Mouse (Mus musculus): ENCODE data around the gene Gstt4.
A peak's percentile ranks its signal among the peaks of the same experiment; 100 is the strongest.
"Not testable (repeated sequence)": the region's sequence is repeated elsewhere in the genome, so short reads cannot be mapped to it uniquely, and the experiment has no call there.

Gstt4 gene

GRCm38 (mm10) chr10:75822443-75822842 lies at the start of gene Gstt4:
Gene Gstt4 (minus strand): TSS chr10:75822543.
- no peak for DNase-seq (ENCODE audit: low spot score)

DNA sequence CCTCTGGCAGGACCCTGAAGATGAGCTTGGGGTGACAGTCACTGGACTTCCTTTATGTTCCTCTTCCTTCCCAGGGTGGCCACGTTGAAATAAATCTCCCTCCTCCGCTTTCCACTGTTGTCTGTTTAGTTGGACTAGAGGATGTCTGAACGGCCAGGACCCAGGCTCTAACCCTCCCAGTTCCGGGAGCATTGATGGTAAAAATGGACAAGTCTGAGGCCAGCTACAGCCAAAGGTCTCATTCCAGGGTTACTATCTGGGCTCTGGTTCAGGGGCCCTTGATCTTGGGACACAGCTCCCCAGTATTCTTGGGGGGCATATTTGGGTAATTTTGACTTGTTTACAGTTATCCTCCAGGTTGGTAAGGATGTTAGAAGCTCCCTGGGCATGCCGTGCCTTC lies 39.2 kb upstream of the Gstt4 start:
- no peak for DNase-seq (ENCODE audit: low spot score)

DNA sequence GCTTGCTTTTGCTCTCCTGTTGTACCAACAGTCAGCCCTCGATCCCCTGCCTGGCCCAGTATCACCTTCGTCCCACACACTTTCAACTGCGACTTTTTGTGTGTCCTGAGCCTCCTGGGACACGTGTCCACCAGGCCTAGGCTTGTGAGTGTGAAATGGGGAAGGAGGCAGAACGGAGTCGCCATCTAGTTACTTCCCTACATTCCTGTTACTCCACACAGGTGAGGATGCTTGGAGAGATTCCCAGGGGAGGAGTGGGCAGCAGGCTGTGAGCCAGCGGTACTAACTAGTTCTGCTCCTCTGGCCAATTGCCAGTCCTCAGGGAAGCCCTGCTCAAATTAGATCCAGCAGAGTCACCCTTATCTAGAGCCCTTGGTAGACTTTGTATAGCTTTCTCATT lies 38.4 kb upstream of the Gstt4 start:
- no peak for DNase-seq (ENCODE audit: low spot score)

DNA sequence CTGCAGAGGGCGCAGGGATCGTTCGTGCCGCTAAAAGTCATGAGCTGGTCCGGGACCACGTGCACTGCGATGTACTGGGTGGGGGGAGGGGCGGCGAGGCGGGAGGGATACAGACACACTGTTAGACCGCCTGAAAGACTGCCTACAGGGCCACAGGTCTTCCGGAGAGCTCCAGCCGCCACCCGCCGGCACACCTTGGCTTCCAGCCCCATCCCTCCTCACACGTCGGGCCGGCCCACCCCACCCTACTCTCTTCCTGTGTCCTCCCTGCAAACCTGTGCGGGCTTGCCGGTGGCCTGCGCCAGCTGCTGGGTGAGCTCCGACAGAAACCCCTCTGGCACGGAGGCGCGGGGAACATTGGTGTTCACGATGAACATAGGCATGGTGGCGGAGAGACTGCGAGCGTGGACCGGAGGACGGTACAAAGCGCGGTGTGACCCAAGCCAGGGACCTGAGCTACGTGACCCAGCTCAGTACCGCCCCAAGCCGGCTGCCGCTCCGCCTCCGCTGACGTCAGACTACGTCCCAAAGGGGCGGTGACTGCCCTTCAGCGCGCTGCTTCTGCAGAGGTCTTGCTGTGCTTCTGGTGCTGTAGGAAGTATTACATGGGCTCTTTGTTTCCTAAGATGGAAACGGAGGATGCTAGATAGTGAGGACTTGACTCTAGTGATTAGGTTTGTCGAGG lies 37.6 kb upstream of the Gstt4 start, which contains the start of gene Mif:
TSS of gene Mif (minus strand) at position 455 of the 685 bp plus-strand sequence.
- peak; percentile 79 for DNase-seq (ENCODE audit: low spot score)

- DNase-seq (ENCODE audit: low spot score): no peak
These were observed 36.9 kb upstream of the Gstt4 start for GRCm38 (mm10) chr10:75859107-75859746.

DNA sequence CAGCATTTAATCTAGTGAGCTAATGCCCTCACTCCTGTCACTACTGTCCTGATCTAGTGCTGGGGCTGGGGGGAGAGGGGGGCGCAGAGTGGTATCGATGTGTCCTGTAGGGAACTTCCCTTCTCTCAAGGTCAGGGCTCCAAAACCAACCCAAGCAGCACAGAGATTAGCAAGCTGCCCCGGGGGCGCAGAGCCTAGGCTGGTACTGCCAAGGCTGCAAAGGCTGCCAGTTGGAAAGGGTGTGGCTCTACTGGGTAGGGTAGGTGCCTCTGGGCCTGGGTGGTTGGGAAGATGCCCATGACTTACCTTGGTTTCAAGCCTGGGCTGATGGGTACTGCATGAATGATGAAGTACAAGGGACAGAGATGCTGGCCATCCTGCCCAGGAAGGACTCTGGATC lies 35.3 kb upstream of the Gstt4 start:
- no peak for DNase-seq (ENCODE audit: low spot score)

GRCm38 (mm10) chr10:75856976-75857375 lies 34.6 kb upstream of the Gstt4 start:
- DNase-seq (ENCODE audit: low spot score): no peak

DNA sequence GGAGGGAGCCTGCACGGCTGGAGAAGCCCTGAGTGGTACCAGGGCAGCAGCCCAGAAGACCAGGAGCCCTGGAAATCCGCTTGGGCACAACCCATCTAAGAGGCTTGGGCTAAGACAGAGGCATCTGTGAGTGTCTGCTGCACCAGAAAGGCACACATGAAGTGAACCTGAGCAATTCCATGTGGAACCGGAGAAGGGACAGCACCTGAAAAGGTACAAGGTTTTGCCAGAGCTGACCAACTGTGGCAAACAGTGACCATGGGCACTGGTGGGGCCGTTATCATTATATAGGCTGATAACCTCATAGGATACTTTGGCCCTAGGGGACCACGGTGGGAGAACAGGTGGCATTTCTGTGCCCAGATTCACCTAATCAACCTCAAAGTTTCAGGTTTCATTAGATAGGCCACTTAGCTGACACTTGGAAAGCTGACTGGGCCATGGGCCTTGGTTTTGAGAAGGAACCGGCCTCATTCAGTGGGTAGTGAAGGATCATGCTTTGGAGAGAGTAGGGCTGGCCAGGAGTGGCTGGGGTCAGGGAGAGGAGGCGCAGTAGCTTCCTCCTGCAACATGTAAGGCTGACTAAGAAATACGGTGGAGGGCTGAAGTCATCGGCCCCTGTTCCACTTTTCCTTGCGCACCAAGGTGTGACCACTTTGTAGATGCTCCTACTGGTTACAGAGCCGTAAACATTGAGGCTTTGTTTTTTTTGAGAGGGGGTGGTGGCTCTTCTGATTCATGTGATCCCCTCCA lies 34.0 kb upstream of the Gstt4 start:
- DNase-seq (ENCODE audit: low spot score): no peak

- no peak for DNase-seq (ENCODE audit: low spot score)
These were observed 33.2 kb upstream of the Gstt4 start for GRCm38 (mm10) chr10:75855416-75855981.

GRCm38 (mm10) chr10:75854791-75855190 lies 32.4 kb upstream of the Gstt4 start:
- no peak for DNase-seq (ENCODE audit: low spot score)

- DNase-seq (ENCODE audit: low spot score): no peak
These were observed 31.8 kb upstream of the Gstt4 start for GRCm38 (mm10) chr10:75854096-75854495.

DNA sequence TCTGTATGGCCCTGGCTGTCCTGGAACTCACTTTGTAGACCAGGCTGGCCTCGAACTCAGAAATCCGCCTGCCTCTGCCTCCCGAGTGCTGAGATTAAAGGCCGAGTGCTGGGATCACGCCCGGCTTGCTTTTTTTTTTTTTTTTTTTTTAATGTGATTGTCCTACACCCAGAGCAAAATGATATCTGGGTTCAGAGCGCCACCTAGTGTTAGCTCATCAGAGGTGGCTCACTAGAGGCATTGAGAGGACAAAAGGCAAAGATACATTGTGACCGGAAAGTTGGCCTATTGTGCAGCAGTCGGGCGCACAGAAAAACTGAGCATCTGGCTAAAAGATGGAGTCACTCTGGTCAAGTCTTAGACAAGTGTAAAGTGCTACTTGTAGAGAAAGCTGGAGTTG lies 31.1 kb upstream of the Gstt4 start:
- peak; percentile 77 for DNase-seq (ENCODE audit: low spot score)

DNA sequence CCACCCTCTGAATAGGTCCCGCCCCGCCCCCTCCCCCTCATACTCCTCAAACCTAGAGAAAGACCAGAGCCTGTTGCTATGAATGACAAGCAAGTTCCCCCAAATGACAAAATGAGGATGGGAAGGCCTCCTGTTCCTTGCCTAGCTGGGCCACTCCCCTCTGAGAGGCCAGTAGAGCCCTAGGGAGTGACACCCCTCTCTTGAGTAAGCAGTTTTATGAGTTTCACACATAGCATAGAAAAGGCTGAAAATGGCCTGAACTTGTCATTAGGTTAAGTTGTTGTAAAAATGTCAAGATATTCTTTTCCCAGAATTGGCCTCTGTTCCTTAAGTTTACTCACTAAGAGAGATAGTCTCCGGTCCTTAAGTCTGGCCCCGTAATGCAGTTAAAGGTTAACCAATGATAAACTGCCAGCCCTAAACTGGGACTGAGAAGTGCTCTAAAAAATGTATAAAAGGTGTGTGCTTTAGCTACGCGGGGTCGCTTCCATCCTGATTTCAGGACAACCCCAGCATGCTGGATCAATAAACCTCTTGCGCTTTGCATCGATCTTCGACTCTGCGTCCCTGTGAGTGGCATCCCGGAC lies 30.3 kb upstream of the Gstt4 start:
- DNase-seq (ENCODE audit: low spot score): no peak

GRCm38 (mm10) chr10:75851681-75852080 lies 29.3 kb upstream of the Gstt4 start:
- no peak for DNase-seq (ENCODE audit: low spot score)

GRCm38 (mm10) chr10:75851076-75851475 lies 28.7 kb upstream of the Gstt4 start:
- no peak for DNase-seq (ENCODE audit: low spot score)

GRCm38 (mm10) chr10:75848382-75848781 lies 26.0 kb upstream of the Gstt4 start:
- no peak for DNase-seq (ENCODE audit: low spot score)

- DNase-seq (ENCODE audit: low spot score): no peak
These were observed 23.1 kb upstream of the Gstt4 start for GRCm38 (mm10) chr10:75845306-75845930.

- no peak for DNase-seq (ENCODE audit: low spot score)
These were observed 22.5 kb upstream of the Gstt4 start for GRCm38 (mm10) chr10:75844800-75845199.

- not testable (repeated sequence) for DNase-seq (ENCODE audit: low spot score)
These were observed 21.6 kb upstream of the Gstt4 start for GRCm38 (mm10) chr10:75843898-75844297.

GRCm38 (mm10) chr10:75839092-75839491 lies 16.7 kb upstream of the Gstt4 start:
- DNase-seq (ENCODE audit: low spot score): no peak

GRCm38 (mm10) chr10:75837248-75837759 lies 15.0 kb upstream of the Gstt4 start, which contains the start of gene Gstt2:
Gene Gstt2 (minus strand): TSS chr10:75837424.
- peak; percentile 89 for DNase-seq (ENCODE audit: low spot score)

Data from urinary bladder, postnatal 25 days (tissue).